Mouse (Mus musculus): ENCODE results near the gene Anxa3. TPM values are rescaled to one million over a fixed set of nuclear protein-coding genes. Genes with fewer than 3 reads are reported as not detected.

Gene Anxa3
- polyA plus RNA-seq (2016; fragmentation: Nextera tagmentation; extraction: Ambion mirVana) = 30.7 and 34.1 TPM in 2 replicates

DNA sequence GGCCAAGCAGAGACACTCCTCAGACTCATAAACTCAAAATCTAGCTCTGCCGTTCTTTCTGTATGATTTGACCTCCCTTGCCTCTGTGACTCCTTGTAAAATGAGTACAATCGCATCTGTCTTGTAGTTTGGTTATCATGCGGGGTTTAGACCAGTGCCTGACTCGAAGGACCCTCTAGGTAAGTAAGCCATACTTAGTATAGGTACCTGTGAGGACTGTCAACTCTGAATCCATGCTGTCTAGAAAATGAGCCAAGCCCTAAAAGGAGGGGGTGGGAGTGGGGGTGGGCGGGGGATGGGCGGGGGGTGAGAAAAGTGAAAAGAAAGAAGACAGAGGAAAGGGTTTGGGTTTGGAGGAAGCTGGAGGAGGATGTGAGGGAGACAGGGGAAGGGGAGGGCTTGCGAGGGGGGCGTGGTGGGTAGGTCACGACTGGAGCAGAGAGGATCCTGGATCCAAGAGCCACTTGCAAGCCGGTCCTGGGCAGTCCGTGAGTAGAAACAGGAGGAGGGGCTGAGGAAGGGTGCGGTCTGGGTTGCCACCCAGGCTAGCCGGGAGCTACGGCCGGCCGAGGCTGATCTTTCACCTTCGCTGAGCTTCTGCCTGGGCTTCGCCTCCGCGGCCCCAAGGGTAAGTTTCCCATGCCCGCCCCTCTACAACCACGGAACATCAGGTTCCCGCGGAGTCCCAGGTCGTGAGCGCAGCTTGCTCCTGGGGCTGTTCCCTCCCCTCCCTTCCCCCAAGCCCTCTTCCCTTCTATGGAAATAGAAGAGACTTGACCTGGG lies at the start of gene Anxa3:
Anxa3 (plus strand) TSS at position 404 of the 783 bp plus-strand sequence.
- H3K4me1 ChIP-seq = no peaks in the 10 kb centered on the region
- H3K9me3 ChIP-seq = 0 out of 2 replicates have a peak, but pooled peaks cover 2% of the 10 kb centered on the region
- 0 out of 2 replicates have a peak within 1 kb of the TSS, but pooled peaks have one; percentile 50 for H3K27ac ChIP-seq

DNA sequence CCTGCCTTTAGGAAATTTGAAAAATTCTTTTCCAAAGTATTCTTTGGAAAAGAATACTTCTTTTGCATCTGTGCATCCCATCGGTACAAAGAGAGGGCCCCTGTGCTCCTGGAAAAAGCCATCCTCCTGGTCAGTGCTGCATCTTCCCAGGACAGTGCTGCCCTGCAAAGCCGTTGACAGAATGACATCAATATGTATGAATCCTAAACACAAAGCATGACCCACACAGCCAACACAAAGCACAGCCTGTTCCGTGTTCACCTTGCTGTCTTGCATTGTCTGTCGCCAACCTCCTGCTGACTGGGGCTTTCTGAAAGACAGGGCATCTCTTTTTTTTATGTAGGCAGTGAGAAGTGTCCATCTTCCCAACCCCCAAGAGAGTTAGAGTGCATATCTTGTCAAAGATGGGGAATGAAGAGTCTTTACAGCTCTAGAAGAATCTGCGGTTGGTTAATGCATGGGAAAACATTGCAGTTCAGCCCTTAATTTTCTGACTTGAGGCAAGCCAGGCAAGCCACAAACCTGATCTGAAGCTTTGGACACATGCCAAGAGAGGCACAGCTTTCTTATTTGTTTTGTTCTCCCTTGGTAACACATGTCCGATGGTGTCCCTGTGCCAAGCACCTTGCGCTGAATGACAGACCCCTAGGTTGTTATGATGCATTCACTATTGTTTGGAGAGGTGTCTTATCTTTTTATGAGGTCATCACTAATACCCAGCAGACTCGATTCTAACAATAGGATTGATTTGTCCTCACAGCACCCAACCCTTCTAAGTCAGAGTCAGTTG lies 45.7 kb upstream of the Anxa3 start:
- Histone ChIP-seq H3K36me3 (peaks cover 12% of the 10 kb centered on the region; the same call in 1 of the 2 replicates), H3K27ac (no peak overlapping the region), H3K4me1 (no peaks in the 10 kb centered on the region), H3K9me3 (no peaks in the 10 kb centered on the region), H3K9ac (no peak overlapping the region), H3K4me2 (replicated peaks) (no peak overlapping the region), H3K27me3 (no peaks in the 10 kb centered on the region), H3K4me3 (no peak overlapping the region)
- WGBS = 78% methylated on average over 8 of the region's 8 CpGs
- ATAC-seq (ENCODE audit: insufficient number of reproducible peaks, insufficient read depth, low FRiP score, low TSS enrichment) = no peak

More for the DNA sequence above, at the start of gene Anxa3:
- Histone ChIP-seq H3K36me3 (no peaks in the 10 kb centered on the region), H3K9ac (peak within 1 kb of the TSS; percentile 48), H3K4me2 (replicated peaks) (peak within 1 kb of the TSS; percentile 83), H3K4me3 (peak within 1 kb of the TSS; percentile 46), H3K27me3 (no peaks in the 10 kb centered on the region; the same call in 1 of the 2 replicates)
- ATAC-seq (ENCODE audit: insufficient number of reproducible peaks, insufficient read depth, low FRiP score, low TSS enrichment) = peak; percentile 86
- 11% methylated on average over 26 of the region's 26 CpGs for WGBS

DNA sequence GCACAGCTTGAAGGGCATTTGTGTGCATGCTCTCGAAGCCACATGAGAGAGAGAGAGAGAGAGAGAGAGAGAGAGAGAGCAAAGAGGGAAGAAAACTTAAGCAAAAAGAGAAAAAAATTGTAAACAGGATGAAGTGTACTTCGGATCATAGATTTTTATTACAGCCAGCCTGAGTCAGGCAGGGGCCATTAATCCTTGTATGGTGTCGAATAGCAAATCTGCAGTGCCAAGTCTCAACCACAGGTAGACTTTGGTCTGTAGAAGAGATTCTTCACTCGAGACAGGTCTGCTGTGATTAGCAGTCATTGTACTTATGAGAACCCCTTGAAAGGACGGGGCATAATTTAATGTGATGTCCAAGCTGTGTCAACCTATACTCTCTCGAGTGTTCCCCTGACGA lies 35.5 kb upstream of the Anxa3 start:
- Histone ChIP-seq H3K9ac (no peak overlapping the region), H3K27ac (no peak overlapping the region), H3K9me3 (no peaks in the 10 kb centered on the region), H3K27me3 (no peaks in the 10 kb centered on the region), H3K4me2 (replicated peaks) (no peak overlapping the region), H3K4me1 (no peaks in the 10 kb centered on the region), H3K4me3 (no peak overlapping the region), H3K36me3 (no peaks in the 10 kb centered on the region)
- WGBS = 87% methylated on average over 7 of the region's 7 CpGs
- no peak for ATAC-seq (ENCODE audit: insufficient number of reproducible peaks, insufficient read depth, low FRiP score, low TSS enrichment)

GRCm38 (mm10) chr5:96762021-96762420 lies 31.1 kb upstream of the Anxa3 start:
- Histone ChIP-seq H3K4me2 (replicated peaks) (no peak overlapping the region), H3K9ac (no peak overlapping the region), H3K27me3 (no peaks in the 10 kb centered on the region), H3K4me3 (no peak overlapping the region), H3K9me3 (no peaks in the 10 kb centered on the region), H3K27ac (no peak overlapping the region), H3K4me1 (no peaks in the 10 kb centered on the region), H3K36me3 (0 out of 2 replicates have a peak, but pooled peaks cover 2% of the 10 kb centered on the region)
- no peak for ATAC-seq (ENCODE audit: insufficient number of reproducible peaks, insufficient read depth, low FRiP score, low TSS enrichment)
- 94% methylated on average over 1 of the region's 1 CpGs for WGBS

DNA sequence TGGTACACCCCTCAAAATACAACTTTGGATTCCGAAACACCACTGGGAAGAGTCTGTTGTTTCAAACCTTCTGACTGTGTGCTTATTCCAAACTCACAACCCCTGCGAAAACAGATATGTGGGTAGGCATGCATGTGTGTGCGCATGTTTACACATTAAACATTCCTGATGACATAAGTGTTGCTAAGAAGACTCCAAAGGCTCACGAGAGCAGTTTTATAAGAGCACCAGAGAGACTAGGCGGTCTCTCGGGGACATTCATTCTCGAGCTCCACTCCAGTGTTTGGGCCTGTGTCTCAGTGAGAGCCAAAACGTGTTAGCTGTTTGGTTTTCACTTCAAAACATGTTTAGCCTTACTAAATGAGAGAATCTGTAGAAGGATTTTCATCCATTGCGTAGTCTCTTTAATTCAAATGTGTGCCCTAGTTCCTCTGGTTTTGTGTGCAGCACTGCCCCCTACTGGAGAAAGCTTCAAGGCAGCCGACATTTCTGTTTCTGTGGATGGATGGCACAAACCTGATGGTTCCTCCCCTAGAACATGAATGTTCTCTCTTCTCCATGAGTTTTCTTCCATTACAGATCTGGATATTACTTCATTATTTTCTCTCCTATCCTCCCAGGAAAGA lies 24.2 kb upstream of the Anxa3 start:
- H3K9ac ChIP-seq = no peak overlapping the region
- H3K9me3 ChIP-seq = no peaks in the 10 kb centered on the region
- H3K4me1 ChIP-seq = no peaks in the 10 kb centered on the region
- WGBS = 65% methylated on average over 10 of the region's 10 CpGs
- ATAC-seq (ENCODE audit: insufficient number of reproducible peaks, insufficient read depth, low FRiP score, low TSS enrichment) = no peak
- H3K27ac ChIP-seq = no peak overlapping the region
- H3K4me3 ChIP-seq = no peak overlapping the region
- no peaks in the 10 kb centered on the region for H3K27me3 ChIP-seq
- no peak overlapping the region for H3K4me2 ChIP-seq (replicated peaks)
- 0 out of 2 replicates have a peak, but pooled peaks cover 2% of the 10 kb centered on the region for H3K36me3 ChIP-seq

DNA sequence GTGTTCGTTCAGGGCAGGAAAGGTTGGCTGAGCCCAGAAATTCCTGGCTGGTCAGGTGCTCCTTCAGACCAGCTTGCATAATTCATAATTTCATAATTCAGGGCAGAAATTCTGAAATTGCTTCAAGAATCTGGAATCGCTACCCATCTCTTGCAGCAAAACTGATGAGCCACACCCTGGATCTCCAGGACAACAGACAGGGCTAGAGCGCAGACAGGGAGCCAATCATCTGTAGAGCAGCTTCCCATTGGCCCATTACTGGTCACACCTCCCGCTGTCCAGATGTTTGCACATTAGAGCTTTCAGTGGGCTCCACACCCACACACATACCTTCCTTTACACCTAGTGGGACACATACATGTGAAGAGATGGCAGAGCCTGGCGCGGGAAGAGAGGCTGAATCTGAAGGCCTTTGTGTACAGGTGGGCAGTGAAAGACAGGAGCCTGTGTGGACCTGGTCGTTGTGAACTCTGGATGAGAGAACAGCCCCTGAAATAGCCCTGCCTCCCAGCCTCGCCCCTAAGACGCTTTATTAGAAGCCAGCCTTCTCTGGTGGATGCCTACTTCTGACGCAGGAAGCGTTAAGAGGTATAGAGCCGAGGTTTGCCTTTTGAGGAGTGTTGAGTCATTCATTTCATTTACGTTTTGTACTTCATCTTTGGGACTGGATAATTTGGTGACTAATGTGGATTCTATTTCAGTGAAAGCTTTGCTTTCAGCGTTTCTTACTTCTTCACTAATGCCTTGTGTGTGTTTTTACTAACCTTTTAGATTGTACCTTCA lies 9.4 kb upstream of the Anxa3 start:
- Histone ChIP-seq H3K27ac (no peak overlapping the region), H3K4me3 (no peak overlapping the region), H3K4me2 (replicated peaks) (no peak overlapping the region), H3K9ac (no peak overlapping the region), H3K36me3 (no peaks in the 10 kb centered on the region), H3K4me1 (no peaks in the 10 kb centered on the region), H3K9me3 (0 out of 2 replicates have a peak, but pooled peaks cover 6% of the 10 kb centered on the region), H3K27me3 (no peaks in the 10 kb centered on the region)
- no peak for ATAC-seq (ENCODE audit: insufficient number of reproducible peaks, insufficient read depth, low FRiP score, low TSS enrichment)
- WGBS = 82% methylated on average over 14 of the region's 14 CpGs

- Histone ChIP-seq H3K27ac (no peak overlapping the region), H3K4me2 (replicated peaks) (no peak overlapping the region), H3K36me3 (no peaks in the 10 kb centered on the region), H3K9me3 (0 out of 2 replicates have a peak, but pooled peaks cover 6% of the 10 kb centered on the region), H3K4me3 (no peak overlapping the region), H3K4me1 (no peaks in the 10 kb centered on the region), H3K27me3 (no peaks in the 10 kb centered on the region), H3K9ac (no peak overlapping the region)
- no peak for ATAC-seq (ENCODE audit: insufficient number of reproducible peaks, insufficient read depth, low FRiP score, low TSS enrichment)
- 92% methylated on average over 5 of the region's 5 CpGs for WGBS
Measured at GRCm38 (mm10) chr5:96785096-96785495, 8.0 kb upstream of the Anxa3 start.

DNA sequence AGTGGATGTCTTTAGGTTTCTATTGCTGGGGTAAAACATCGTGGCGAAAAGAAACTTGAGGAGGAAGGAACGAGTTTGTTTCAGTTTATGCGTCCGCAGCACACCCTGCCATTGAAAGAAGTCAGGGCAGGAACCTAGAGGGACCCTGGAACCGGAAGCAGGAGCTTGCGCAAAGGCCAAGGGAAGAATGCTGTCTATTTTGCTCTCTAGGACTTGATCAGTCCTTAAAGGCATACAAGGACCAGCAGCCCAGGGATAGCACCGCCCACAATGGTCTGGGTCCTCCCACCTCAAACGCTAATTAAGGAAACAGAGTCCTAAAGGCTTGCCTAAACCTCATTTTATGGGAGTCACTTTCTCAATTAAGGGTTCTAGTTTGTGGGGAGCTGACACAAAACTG lies 717 bp upstream of the Anxa3 start:
- 0 out of 2 replicates have a peak, but pooled peaks cover 6% of the 10 kb centered on the region for H3K9me3 ChIP-seq
- no peak overlapping the region for H3K9ac ChIP-seq
- H3K4me1 ChIP-seq = no peaks in the 10 kb centered on the region
- H3K4me2 ChIP-seq (replicated peaks) = no peak overlapping the region
- no peak for ATAC-seq (ENCODE audit: insufficient number of reproducible peaks, insufficient read depth, low FRiP score, low TSS enrichment)
- H3K36me3 ChIP-seq = no peaks in the 10 kb centered on the region
- 61% methylated on average over 9 of the region's 9 CpGs for WGBS
- H3K27me3 ChIP-seq = no peaks in the 10 kb centered on the region; the same call in 1 of the 2 replicates
- H3K27ac ChIP-seq = no peak overlapping the region
- no peak overlapping the region for H3K4me3 ChIP-seq

GRCm38 (mm10) chr5:96793953-96794635 lies 955 bp downstream of the Anxa3 start:
- no peak overlapping the region for H3K9ac ChIP-seq
- no peaks in the 10 kb centered on the region for H3K4me1 ChIP-seq
- no peaks in the 10 kb centered on the region; the same call in 1 of the 2 replicates for H3K27me3 ChIP-seq
- peak overlapping the region; percentile 83 for H3K4me2 ChIP-seq (replicated peaks)
- no peak for ATAC-seq (ENCODE audit: insufficient number of reproducible peaks, insufficient read depth, low FRiP score, low TSS enrichment)
- H3K4me3 ChIP-seq = peak overlapping the region; percentile 46; the same call in 1 of the 2 replicates
- no peak overlapping the region for H3K27ac ChIP-seq
- H3K36me3 ChIP-seq = no peaks in the 10 kb centered on the region
- 57% methylated on average over 10 of the region's 10 CpGs for WGBS
- H3K9me3 ChIP-seq = no peaks in the 10 kb centered on the region

- Histone ChIP-seq H3K9me3 (no peaks in the 10 kb centered on the region), H3K27me3 (no peaks in the 10 kb centered on the region; the same call in 1 of the 2 replicates), H3K4me1 (no peaks in the 10 kb centered on the region), H3K4me2 (replicated peaks) (no peak overlapping the region), H3K4me3 (no peak overlapping the region), H3K36me3 (no peaks in the 10 kb centered on the region), H3K27ac (no peak overlapping the region), H3K9ac (no peak overlapping the region)
- 85% methylated on average over 1 of the region's 1 CpGs for WGBS
- no peak for ATAC-seq (ENCODE audit: insufficient number of reproducible peaks, insufficient read depth, low FRiP score, low TSS enrichment)
Measured at GRCm38 (mm10) chr5:96795752-96796151, 2.6 kb downstream of the Anxa3 start.
